Mouse (Mus musculus): ENCODE measurements around the gene Atrnl1.
"Not testable (repeated sequence)": the region's sequence is repeated elsewhere in the genome, so short reads cannot be mapped to it uniquely, and the experiment has no call there.

Atrnl1 gene

DNA sequence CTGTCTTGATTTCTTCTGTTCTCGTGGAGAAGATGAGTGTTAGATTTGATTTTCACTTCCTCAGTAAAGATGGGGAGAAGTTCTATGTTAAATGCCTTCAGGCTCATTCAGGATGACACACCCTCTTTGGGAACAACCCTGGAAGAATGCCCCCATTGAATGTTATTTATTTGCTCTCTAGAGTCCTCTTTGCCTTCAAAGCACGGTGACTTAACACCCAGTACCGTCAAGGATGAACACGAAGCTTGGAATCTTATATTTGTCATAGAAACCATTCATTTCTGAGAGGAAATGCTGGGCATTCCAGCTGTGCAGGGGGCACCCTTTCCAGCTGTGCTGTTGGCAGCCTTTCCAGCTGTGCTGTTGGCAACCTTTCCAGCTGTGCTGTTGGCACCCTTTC, 212.6 kb downstream of the Atrnl1 start:
- DNase-seq (ENCODE audit: low spot score in 2 of 2): no peak

DNA sequence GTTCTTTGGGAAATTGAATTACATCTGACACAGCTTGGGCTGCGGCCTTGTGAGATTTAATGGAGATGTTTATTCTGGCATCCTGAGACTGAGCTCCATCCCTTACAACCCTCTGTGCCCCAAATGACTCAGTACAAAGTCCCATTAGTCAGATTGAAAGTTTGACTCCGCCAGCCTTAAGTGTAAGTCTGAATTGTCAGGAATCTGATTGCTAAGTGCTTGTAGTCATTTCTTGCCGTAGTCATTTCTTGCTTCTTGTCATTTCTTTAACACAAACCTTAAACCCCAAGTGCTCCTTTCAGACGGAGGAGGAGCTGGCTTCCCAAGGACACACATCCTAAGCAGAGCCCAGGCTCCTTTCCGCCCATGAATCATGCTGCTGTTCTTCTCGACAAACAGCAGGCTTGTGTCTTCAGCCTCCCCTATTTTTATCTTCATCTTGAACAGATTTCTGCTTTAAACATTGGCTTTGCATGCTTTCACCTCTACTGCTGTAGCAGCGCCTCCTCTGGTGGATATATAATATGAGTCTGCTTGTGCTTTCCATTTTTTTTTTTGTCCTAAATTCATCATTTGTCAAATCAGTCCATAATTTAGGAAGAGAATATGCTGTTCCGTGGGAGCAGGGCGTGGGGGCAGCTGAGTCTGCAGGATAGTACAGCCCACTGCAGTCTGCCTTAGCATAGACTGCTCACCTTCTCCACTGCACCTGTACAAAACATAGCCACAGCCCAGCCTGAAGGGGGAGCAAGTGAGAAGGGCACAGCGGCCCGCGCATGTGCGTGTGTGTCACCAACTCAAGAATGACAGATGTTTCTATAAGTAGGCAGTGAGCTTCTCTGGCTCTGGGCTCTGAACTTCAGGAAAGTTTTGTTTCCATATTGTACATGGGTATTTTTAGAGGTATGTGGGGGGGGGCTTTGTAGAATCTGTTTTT, 214.7 kb downstream of the Atrnl1 start:
- no peak for DNase-seq (ENCODE audit: low spot score in 2 of 2)

GRCm38 (mm10) chr19:57833083-57833482, 222.2 kb downstream of the Atrnl1 start:
- no peak for DNase-seq (ENCODE audit: low spot score in 2 of 2)

- DNase-seq (ENCODE audit: low spot score in 2 of 2): no peak
These were observed 227.0 kb downstream of the Atrnl1 start for GRCm38 (mm10) chr19:57837882-57838281.

DNA sequence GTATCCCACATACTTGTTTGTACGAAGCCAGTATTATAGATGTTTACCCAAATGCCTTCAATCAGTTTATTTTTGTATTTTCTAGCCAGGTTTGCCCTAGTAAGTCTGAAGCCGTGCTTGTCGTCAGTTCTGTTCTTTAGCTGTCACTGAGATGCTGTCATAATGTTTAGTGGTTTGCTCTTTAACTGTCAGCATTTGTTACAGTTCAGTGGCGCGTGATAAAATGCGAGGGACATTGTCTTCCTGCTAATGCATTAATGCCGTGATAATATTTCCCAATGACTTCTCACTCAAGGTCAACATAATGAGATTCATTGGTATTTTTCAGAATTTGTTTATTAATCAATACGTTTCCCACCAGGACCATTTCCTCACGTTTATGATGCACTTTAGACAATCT, 227.7 kb downstream of the Atrnl1 start:
- no peak for DNase-seq (ENCODE audit: low spot score in 2 of 2)

DNA sequence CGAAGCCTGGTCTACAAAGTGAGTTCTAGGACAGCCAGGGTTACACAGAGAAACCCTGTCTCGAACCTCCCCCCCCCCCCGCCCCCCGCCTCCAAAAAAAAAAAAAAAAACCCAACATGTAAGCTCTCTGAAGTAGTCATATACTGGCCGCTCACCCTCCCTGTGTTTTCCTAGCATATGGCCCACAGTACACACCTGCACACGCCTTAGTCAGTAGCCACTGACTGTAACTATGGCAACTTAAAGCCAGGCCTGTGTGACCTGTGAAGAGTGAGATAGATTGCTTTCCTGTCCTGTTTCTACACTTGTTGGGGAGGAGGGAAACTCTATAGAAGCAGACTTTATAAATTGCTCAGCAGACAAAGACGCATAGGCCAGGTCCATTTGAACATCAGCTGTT, 239.1 kb downstream of the Atrnl1 start:
- DNase-seq (ENCODE audit: low spot score in 2 of 2): no peak

DNA sequence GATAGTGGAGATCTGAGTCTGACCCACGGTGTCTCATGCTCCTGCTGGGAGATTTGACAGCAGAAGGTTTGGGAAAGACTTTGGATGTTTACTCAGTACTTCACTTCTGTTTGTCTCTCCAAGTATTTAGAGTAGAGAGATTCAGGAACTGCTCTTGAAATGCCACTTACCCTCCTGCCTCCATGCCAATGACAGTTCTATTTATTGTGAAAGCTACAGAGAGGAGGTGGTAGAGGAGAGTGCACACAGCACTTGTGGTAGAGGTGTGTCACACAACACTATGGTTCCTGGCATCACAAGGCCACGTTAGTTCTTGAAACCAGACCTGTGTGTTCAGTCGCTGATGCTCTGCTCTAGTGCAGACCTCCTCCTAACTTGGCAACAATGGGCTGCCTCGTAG, 257.5 kb downstream of the Atrnl1 start:
- no peak for DNase-seq (ENCODE audit: low spot score in 2 of 2)

- no peak for DNase-seq (ENCODE audit: low spot score in 2 of 2)
These were observed 260.0 kb downstream of the Atrnl1 start for GRCm38 (mm10) chr19:57870871-57871270.

DNA sequence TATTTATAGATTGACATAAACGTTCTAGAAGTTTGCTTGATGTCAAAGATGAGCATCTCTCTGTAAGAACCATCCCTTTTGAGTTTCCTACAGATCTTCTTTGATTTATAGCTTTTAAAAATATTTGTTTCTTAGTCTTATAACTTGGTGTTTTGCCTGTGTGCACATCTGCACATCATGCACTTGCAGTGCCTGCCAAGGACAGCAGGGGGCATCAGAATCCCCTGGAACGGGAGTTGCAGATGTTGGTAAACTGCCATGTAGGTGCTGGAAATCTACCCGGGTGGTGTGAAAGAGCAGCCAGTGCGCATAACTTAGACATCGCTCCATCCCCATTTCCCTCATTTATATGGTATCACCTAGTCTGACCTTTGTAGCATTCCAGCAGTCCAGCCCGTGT, 265.2 kb downstream of the Atrnl1 start:
- no peak for DNase-seq (ENCODE audit: low spot score in 2 of 2)

GRCm38 (mm10) chr19:57877343-57877742, 266.5 kb downstream of the Atrnl1 start:
- no peak for DNase-seq (ENCODE audit: low spot score in 2 of 2)

DNA sequence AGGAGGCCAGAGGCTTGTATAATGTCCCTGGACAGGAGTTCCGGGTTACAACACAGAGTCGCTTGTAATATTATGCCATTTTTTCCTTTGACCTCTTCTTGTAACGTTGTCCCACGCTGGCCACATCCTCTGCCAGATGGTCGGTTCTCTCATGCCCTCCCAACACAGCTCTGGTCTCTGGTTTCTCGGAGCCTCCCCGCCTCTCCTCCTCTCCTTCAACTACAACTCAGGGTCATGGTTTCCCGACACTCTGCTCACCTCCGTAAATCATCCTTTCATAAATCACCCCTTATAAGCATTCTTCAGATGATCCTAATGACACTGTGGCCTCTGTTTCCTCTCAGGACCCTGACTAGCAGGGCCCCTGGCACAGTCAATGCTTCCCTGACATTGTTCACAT, 267.7 kb downstream of the Atrnl1 start:
- DNase-seq (ENCODE audit: low spot score in 2 of 2): no peak

GRCm38 (mm10) chr19:57879841-57880240, 269.0 kb downstream of the Atrnl1 start:
- not testable (repeated sequence) for DNase-seq (ENCODE audit: low spot score in 2 of 2)

DNA sequence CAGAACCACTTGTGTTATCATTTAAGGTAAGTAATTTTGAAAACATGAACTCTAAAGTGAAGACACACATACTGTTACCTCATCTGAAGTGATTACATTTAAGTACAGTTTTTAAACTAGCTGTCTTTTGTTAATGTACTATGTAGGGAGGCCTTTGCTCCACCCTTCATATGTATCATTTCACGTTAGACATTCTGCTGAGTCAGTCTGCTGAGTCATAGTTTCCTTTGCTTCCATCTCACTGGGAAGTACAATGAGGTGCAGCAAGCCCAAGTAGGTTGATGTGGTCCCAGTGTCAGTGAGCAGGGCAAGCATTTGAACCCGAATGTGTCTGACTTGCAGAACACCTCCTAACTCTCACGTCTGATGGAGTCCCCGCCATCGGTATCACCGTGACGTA, 271.1 kb downstream of the Atrnl1 start:
- DNase-seq (ENCODE audit: low spot score in 2 of 2): no peak

GRCm38 (mm10) chr19:57888871-57889270, 278.0 kb downstream of the Atrnl1 start:
- DNase-seq (ENCODE audit: low spot score in 2 of 2): no peak

GRCm38 (mm10) chr19:57889741-57890140, 278.9 kb downstream of the Atrnl1 start:
- no peak for DNase-seq (ENCODE audit: low spot score in 2 of 2)

GRCm38 (mm10) chr19:57890954-57891353, 280.1 kb downstream of the Atrnl1 start:
- DNase-seq (ENCODE audit: low spot score in 2 of 2): no peak

GRCm38 (mm10) chr19:57894191-57894590, 283.4 kb downstream of the Atrnl1 start:
- no peak for DNase-seq (ENCODE audit: low spot score in 2 of 2)

DNA sequence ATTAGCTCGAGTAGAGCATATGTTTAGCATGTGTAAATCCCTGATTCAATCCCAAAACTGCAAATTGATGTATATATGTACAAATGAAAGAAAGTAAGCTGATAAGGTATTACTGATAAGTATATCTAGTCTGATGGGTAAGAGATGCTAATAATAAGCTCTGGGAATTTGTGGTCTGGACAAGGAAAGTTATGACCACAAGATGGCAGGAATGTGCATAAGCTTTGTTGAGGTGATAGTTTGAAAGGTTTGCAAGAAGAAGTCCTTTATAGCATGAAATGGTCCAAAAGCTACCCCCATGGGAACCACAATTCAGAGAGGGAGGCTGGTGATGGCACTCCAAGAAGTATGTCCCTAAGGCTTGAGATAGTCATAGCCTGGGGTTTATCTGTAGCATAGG, 289.2 kb downstream of the Atrnl1 start:
- no peak for DNase-seq (ENCODE audit: low spot score in 2 of 2)

DNA sequence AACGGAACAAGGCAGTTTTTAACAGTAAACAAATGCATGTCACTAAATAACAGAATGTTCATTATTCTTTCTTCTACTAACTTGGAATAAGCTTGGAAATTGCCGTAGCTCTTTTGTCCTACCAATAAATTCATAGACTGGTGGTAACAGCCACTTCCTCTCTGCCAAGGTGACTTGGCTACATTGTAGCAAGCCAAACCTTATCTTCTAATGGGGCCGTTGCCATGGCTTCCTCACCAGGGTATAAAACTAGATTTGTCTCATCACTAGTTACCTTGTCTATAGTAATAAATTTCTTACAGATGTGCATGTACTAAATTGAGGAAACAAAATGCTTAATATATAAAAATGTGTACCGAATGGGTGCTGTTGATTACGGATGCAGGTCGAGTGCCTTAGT, 298.6 kb downstream of the Atrnl1 start:
- no peak for DNase-seq (ENCODE audit: low spot score in 2 of 2)

- no peak for DNase-seq (ENCODE audit: low spot score in 2 of 2)
These were observed 299.8 kb downstream of the Atrnl1 start for GRCm38 (mm10) chr19:57910650-57911049.

DNA sequence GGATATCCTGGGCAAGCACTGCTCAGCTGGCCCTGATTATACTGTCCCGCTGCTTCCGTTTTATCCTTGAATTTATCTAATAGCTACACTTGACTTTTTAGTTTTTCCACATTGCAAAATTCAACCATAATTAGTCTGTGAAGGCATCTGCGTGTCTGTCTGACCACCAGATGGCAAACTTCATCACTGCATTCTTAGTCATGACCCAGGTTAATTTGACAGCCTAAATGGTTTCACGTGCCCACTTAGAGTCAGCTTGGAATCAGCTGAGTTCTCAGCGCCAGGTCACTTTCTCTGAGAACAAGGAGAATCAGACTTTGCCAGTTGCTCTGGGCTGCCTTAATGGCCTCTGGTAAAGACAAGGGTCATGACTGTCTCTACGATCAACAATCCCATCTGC, 305.5 kb downstream of the Atrnl1 start:
- no peak for DNase-seq (ENCODE audit: low spot score in 2 of 2)

- DNase-seq (ENCODE audit: low spot score in 2 of 2): no peak
These were observed 312.2 kb downstream of the Atrnl1 start for GRCm38 (mm10) chr19:57922991-57923390.

DNA sequence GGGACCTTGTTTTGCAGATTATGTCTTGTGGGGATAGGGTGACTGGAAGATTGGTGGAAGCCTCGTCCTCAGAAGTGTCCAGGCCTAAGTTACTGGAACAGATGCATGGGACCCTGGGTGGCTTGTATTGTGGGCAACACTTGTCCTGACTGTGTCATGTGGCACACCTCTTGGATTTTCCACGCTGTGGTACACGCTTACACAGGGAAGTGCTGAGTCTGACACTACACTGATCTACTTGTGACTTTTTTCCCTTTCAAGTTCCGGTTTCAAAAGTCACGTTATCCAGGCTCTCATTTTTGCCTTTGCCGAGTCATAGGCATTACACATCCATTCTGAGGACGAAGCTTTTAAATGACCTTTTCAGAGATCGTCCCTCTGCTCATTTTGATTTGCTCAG, 314.0 kb downstream of the Atrnl1 start:
- no peak for DNase-seq (ENCODE audit: low spot score in 2 of 2)

GRCm38 (mm10) chr19:57925681-57926080, 314.8 kb downstream of the Atrnl1 start:
- DNase-seq (ENCODE audit: low spot score in 2 of 2): no peak
